Comparison of ENCODE assay signal across 10 mouse cellular contexts in genomic region chr10:57488591-57488990, GRCm38 (mm10). TPM values are rescaled to one million over a fixed set of nuclear protein-coding genes. Genes with fewer than 3 reads are reported as not detected.
DNase-seq lines count a peak whose midpoint lies in the region; ATAC-seq and TF ChIP-seq lines count a peak whose summit lies in the region.
"Had no signal": no experiment of that assay in that cellular context is flagged by ENCODE, and none has a peak within 500 bp of the region (broad histone marks: within the 10 kb centered on the region; RNA-seq: fewer than 3 reads in every experiment).

No protein-coding gene starts in this region.

- H3K9me3 ChIP-seq in hindbrain, embryonic 14.5 days (ENCODE audit: control insufficient read depth, low read length): peaks cover 3% of the 10 kb centered on the region; the same call in 1 of the 2 replicates

- no peaks in the 10 kb centered on the region for H3K27me3 ChIP-seq in hindbrain, embryonic 14.5 days (ENCODE audit: control insufficient read depth, insufficient read depth, low read length)
- H3K27me3 ChIP-seq in myocyte (ENCODE audit: control insufficient read depth, insufficient read depth, insufficient read length): no peaks in the 10 kb centered on the region

- peak overlapping the region; percentile 98 for H3K4me3 ChIP-seq in hindbrain, embryonic 14.5 days (replicated peaks; ENCODE audit: low read length)
- H3K4me3 ChIP-seq in myocyte: no peak overlapping the region

- peaks cover 19% of the 10 kb centered on the region for H3K4me1 ChIP-seq in hindbrain, embryonic 14.5 days (replicated peaks; ENCODE audit: control insufficient read depth, insufficient read depth, low read length)

- H3ac ChIP-seq in myocyte (ENCODE audit: control insufficient read depth, insufficient read length): no peak overlapping the region

- peak; percentile 41 for DNase-seq in kidney, adult 9 months
- no peak for DNase-seq in kidney, postnatal 10 days
- DNase-seq in brain, adult 2 months (ENCODE audit: low read depth, low spot score): peak; percentile 12
- DNase-seq in hindbrain, embryonic 14.5 days (ENCODE audit: low spot score): no peak
- DNase-seq in spleen, postnatal 4 days (ENCODE audit: low spot score in 2 of 2): no peak
- DNase-seq in layer of hippocampus, adult 18-20 months (ENCODE audit: low spot score in 2 of 2): no peak
- DNase-seq in ovary, adult 18-20 months (ENCODE audit: low spot score): no peak
- DNase-seq: adrenal gland, postnatal 14 days; lung, adult 2 months had no signal

- no peak overlapping the region for H3K9ac ChIP-seq in hindbrain, embryonic 14.5 days

- no peak for ATAC-seq in hindbrain, embryonic 14.5 days (ENCODE audit: low FRiP score)

- peak overlapping the region; percentile 75 for H3K4me2 ChIP-seq in hindbrain, embryonic 14.5 days (replicated peaks)
- peak overlapping the region; percentile 72 for H3K4me2 ChIP-seq in myocyte (ENCODE audit: low read depth)

- peaks cover 64% of the 10 kb centered on the region for H3K79me2 ChIP-seq in myocyte (ENCODE audit: control insufficient read depth, insufficient read depth)

- H3K27ac ChIP-seq in hindbrain, embryonic 14.5 days: no peak overlapping the region

- 0 out of 2 replicates have a peak, but pooled peaks cover 4% of the 10 kb centered on the region for H3K36me3 ChIP-seq in hindbrain, embryonic 14.5 days (replicated peaks; ENCODE audit: control insufficient read depth, insufficient read depth)
- H3K36me3 ChIP-seq in myocyte (ENCODE audit: control insufficient read depth, insufficient read depth): no peaks in the 10 kb centered on the region

- no peak for TF ChIP-seq POLR2A in myocyte (IDR thresholded peaks at IDR 0.05; ENCODE audit: insufficient read length, low read depth)

TF ChIP-seq in myocyte, 11 proteins besides CTCF, POLR2A, EP300 and RAD21:
- TF ChIP-seq USF1 (IDR thresholded peaks at IDR 0.05; ENCODE audit: low read depth) (no peak), MAX (IDR thresholded peaks at IDR 0.05; ENCODE audit: low read depth) (no peak), CEBPB (IDR thresholded peaks at IDR 0.05; ENCODE audit: insufficient read depth, poor library complexity, severe bottlenecking) (no peak), SRF (IDR thresholded peaks at IDR 0.05; ENCODE audit: control insufficient read depth, insufficient read length, low read depth) (no peak), MYOD1 (IDR thresholded peaks at IDR 0.05; ENCODE audit: control insufficient read depth in 1 of 3, insufficient read length in 2 of 3, low read depth in 2 of 3) (no peak), TCF3 (IDR thresholded peaks at IDR 0.05; ENCODE audit: insufficient read length, low read depth) (no peak)

RNA-seq across cellular contexts. Expression of gene Hsf2, which starts 2.4 kb away (rescaled TPM):
- polyA plus RNA-seq in hindbrain, embryonic 14.5 days (2014; fragmentation: Nextera tagmentation; extraction: Ambion mirVana): 47.8 and 48.5 TPM in 2 replicates
- 12.7 TPM for polyA plus RNA-seq in myocyte (2012; fragmentation: generic; extraction: Trizol)
- 10 to 100 TPM; 30.2 to 31.3 TPM for total RNA-seq in layer of hippocampus, adult 18-20 months (2021)

RNA-seq across cellular contexts. Expression of gene Serinc1, which starts 43.7 kb away (rescaled TPM):
- 482 and 522 TPM in 2 replicates for polyA plus RNA-seq in hindbrain, embryonic 14.5 days (2014; fragmentation: Nextera tagmentation; extraction: Ambion mirVana)
- polyA plus RNA-seq in myocyte (2012; fragmentation: generic; extraction: Trizol): 72.9 TPM
- total RNA-seq in layer of hippocampus, adult 18-20 months (2021): 100 to 1,000 TPM; 917 to 928 TPM

Comparison
In these comparisons a context has a peak if more than half of its experiments do, and no peak if none do; other contexts are left out.
1. DNase-seq: peak in kidney, adult 9 months (single experiment) and brain, adult 2 months (single experiment); none in kidney, postnatal 10 days (single experiment), hindbrain, embryonic 14.5 days (single experiment), spleen, postnatal 4 days (0 of 2), layer of hippocampus, adult 18-20 months (0 of 2) and ovary, adult 18-20 months (single experiment).